Mouse (Mus musculus) thymus, adult 2 months (tissue): ENCODE results near the gene Strap. TPM values are rescaled to one million over a fixed set of nuclear protein-coding genes. Genes with fewer than 3 reads are reported as not detected.

Experiments
- DNase-seq: peaks from one replicate; pipeline ENCODE4 v3.0.0; 2021
- H3K27ac ChIP-seq: fragments of 200-500 bp; 2 replicates; pipeline ENCODE4 v1.5.1; 2012; ENCODE audit warnings: low read length, control low read depth; ENCODE audit not compliant: control insufficient read depth, insufficient read depth
- H3K27me3 ChIP-seq: fragments of 200-500 bp; 2 replicates; pipeline ENCODE4 v1.6.1; 2012; ENCODE audit warnings: mild to moderate bottlenecking, low read length, moderate library complexity, mixed read lengths; ENCODE audit not compliant: control insufficient read depth, insufficient read depth
- H3K36me3 ChIP-seq: fragments of 200-500 bp; 2 replicates; pipeline ENCODE4 v1.6.1; 2012; ENCODE audit warnings: mild to moderate bottlenecking, low read length, moderate library complexity; ENCODE audit not compliant: control insufficient read depth, insufficient read depth
- H3K4me1 ChIP-seq: fragments of 200-500 bp; replicated peaks from 2 replicates; pipeline ENCODE4 v1.6.1; 2012; ENCODE audit warnings: low read length; ENCODE audit not compliant: control insufficient read depth, insufficient read depth
- H3K4me3 ChIP-seq: fragments of 200-500 bp; 2 replicates; pipeline ENCODE4 v1.5.1; 2012; ENCODE audit warnings: mild to moderate bottlenecking, low read length, control low read depth, moderate library complexity; ENCODE audit not compliant: control insufficient read depth, insufficient read depth
- CTCF ChIP-seq: fragments of 200-500 bp; IDR thresholded peaks from 2 replicates; pipeline ENCODE4 v1.5.1; 2012; ENCODE audit warnings: mild to moderate bottlenecking, control low read depth, low read length, moderate library complexity, borderline replicate concordance; ENCODE audit not compliant: control insufficient read depth, poor library complexity, insufficient read depth; ENCODE audit errors: extremely low read depth
- POLR2A ChIP-seq: fragments of 200-500 bp; IDR thresholded peaks from 2 replicates; pipeline ENCODE4 v1.6.1; 2012; ENCODE audit warnings: mild to moderate bottlenecking, low read length, control low read depth, moderate library complexity; ENCODE audit not compliant: control insufficient read depth, poor library complexity, insufficient read depth; ENCODE audit errors: extremely low read depth
- WGBS: fragments of 180-500 bp; shearing (Covaris S2); methylation state at CpG from one replicate; pipeline ENCODE4 v1.1.7; 2018; 5-methylcytosine and 5-hydroxymethylcytosine counted together
- polyA plus RNA-seq: library from polyadenylated mRNA; depleted of rRNA; stranded (reverse); fragments of >200 nt; gene quantifications from 2 replicates; pipeline ENCODE4 v1.2.3, GENCODE M21; 2012; rRNA removed

Gene Strap
- polyA plus RNA-seq, 1 experiment, result 39.9 TPM

GRCm38 (mm10) chr6:137788976-137789590 lies 54.2 kb downstream of the Strap start:
- TF ChIP-seq POLR2A (no peak), CTCF (no peak)
- 69% methylated on average over 9 of the region's 9 CpGs for WGBS
- no peaks in the 10 kb centered on the region for H3K4me1 ChIP-seq
- H3K36me3 ChIP-seq, result peaks cover 9% of the 10 kb centered on the region
- DNase-seq, result no peak
- H3K27me3 ChIP-seq, result no peaks in the 10 kb centered on the region
- H3K4me3 ChIP-seq, result no peak overlapping the region
- H3K27ac ChIP-seq, result no peak overlapping the region

- no peak for DNase-seq
- H3K27me3 ChIP-seq, result no peaks in the 10 kb centered on the region
- WGBS, result 94% methylated on average over 2 of the region's 2 CpGs
- no peaks in the 10 kb centered on the region for H3K4me1 ChIP-seq
- no peak for TF ChIP-seq CTCF
- no peak for TF ChIP-seq POLR2A
- no peak overlapping the region for H3K27ac ChIP-seq
- H3K4me3 ChIP-seq, result no peak overlapping the region
- H3K36me3 ChIP-seq, result peaks cover 8% of the 10 kb centered on the region
Measured at GRCm38 (mm10) chr6:137789658-137790057, 54.8 kb downstream of the Strap start.

GRCm38 (mm10) chr6:137795494-137795893 lies 60.6 kb downstream of the Strap start:
- no peaks in the 10 kb centered on the region for H3K4me1 ChIP-seq
- no peaks in the 10 kb centered on the region for H3K27me3 ChIP-seq
- WGBS, result 23% methylated on average over 2 of the region's 2 CpGs
- no peak for DNase-seq
- TF ChIP-seq CTCF (no peak), POLR2A (no peak)
- H3K4me3 ChIP-seq, result no peak overlapping the region
- H3K36me3 ChIP-seq, result peaks cover 19% of the 10 kb centered on the region
- H3K27ac ChIP-seq, result no peak overlapping the region

- peaks cover 19% of the 10 kb centered on the region for H3K36me3 ChIP-seq
- no peak overlapping the region for H3K4me3 ChIP-seq
- H3K27me3 ChIP-seq, result no peaks in the 10 kb centered on the region
- H3K4me1 ChIP-seq, result no peaks in the 10 kb centered on the region
- WGBS, result 93% methylated on average over 29 of the region's 29 CpGs
- no peak for DNase-seq
- TF ChIP-seq CTCF, result no peak
- no peak for TF ChIP-seq POLR2A
- no peak overlapping the region for H3K27ac ChIP-seq
Measured at GRCm38 (mm10) chr6:137796596-137797567, 62.0 kb downstream of the Strap start.

GRCm38 (mm10) chr6:137799253-137799652 lies 64.4 kb downstream of the Strap start:
- Histone ChIP-seq H3K4me1 (no peaks in the 10 kb centered on the region), H3K4me3 (no peak overlapping the region), H3K36me3 (peaks cover 19% of the 10 kb centered on the region), H3K27ac (no peak overlapping the region), H3K27me3 (no peaks in the 10 kb centered on the region)
- no peak for DNase-seq
- WGBS, result 98% methylated on average over 9 of the region's 9 CpGs
- no peak for TF ChIP-seq CTCF
- no peak for TF ChIP-seq POLR2A

Other genes with a start within 250 kb of the Strap start
- gene Eps8, start 80.2 kb upstream of the Strap start, polyA plus RNA-seq, result 1.8 and 2.5 TPM in 2 replicates
- 27.7 and 28.0 TPM in 2 replicates for gene Dera, start 19.5 kb downstream of the Strap start, polyA plus RNA-seq